Mouse (Mus musculus) heart, embryonic 11.5 days (tissue): ENCODE measurements around the gene Ice2. TPM values are rescaled to one million over a fixed set of nuclear protein-coding genes. Genes with fewer than 3 reads are reported as not detected.

Experiments used
- ATAC-seq: fragments of 200-750 bp; cut with Nextera tagmentation; replicated peaks from 2 replicates; pipeline ENCODE4 v1.8.0; 2017; ENCODE audit warnings: moderate library complexity; ENCODE audit not compliant: insufficient number of reproducible peaks, low FRiP score, low TSS enrichment
- H3K27ac ChIP-seq: fragments of 300-500 bp; sonication (generic); 2 replicates; pipeline ENCODE4 v1.5.1; 2014; ENCODE audit warnings: mild to moderate bottlenecking, low read depth, low read length
- H3K27me3 ChIP-seq: fragments of 300-500 bp; sonication (generic); 2 replicates; pipeline ENCODE4 v1.6.1; 2014; ENCODE audit warnings: mild to moderate bottlenecking, low read length, mixed read lengths; ENCODE audit not compliant: control insufficient read depth, insufficient read depth
- H3K36me3 ChIP-seq: fragments of 300-500 bp; sonication (generic); 2 replicates; pipeline ENCODE4 v1.6.1; 2014; ENCODE audit warnings: mild to moderate bottlenecking, low read length, moderate library complexity, mixed read lengths; ENCODE audit not compliant: control insufficient read depth, insufficient read depth
- H3K4me1 ChIP-seq: fragments of 300-500 bp; sonication (generic); 2 replicates; pipeline ENCODE4 v1.6.1; 2014; ENCODE audit warnings: low read length; ENCODE audit not compliant: control insufficient read depth, insufficient read depth
- H3K4me2 ChIP-seq: fragments of 300-500 bp; sonication (generic); 2 replicates; pipeline ENCODE4 v1.6.1; 2014; ENCODE audit warnings: mild to moderate bottlenecking, moderate library complexity
- H3K4me3 ChIP-seq: fragments of 300-500 bp; sonication (generic); 2 replicates; pipeline ENCODE4 v1.5.1; 2014; ENCODE audit warnings: low read depth, low read length
- H3K9ac ChIP-seq: fragments of 300-500 bp; sonication (generic); 2 replicates; pipeline ENCODE4 v1.6.1; 2014; ENCODE audit warnings: mild to moderate bottlenecking, low read depth, low read length, moderate library complexity
- H3K9me3 ChIP-seq: fragments of 300-500 bp; sonication (generic); replicated peaks from 2 replicates; pipeline ENCODE4 v1.6.1; 2016; ENCODE audit warnings: low read length; ENCODE audit not compliant: control insufficient read depth
- WGBS: fragments of 180-500 bp; shearing (Covaris S2); extraction: QIAGEN DNeasy Blood & Tissue Kit; methylation state at CpG from one replicate; pipeline ENCODE4 v1.1.7; 2014; ENCODE audit not compliant: insufficient replicate concordance; 5-methylcytosine and 5-hydroxymethylcytosine counted together
- polyA plus RNA-seq: library from polyadenylated mRNA; unstranded; fragments of >200 nt; fragmentation: Nextera tagmentation; extraction: Ambion mirVana; gene quantifications from 2 replicates; pipeline ENCODE4 v1.2.1, GENCODE M21; 2014

Ice2 gene
- polyA plus RNA-seq, 1 experiment from 2014 or later, result 15.6 TPM

DNA sequence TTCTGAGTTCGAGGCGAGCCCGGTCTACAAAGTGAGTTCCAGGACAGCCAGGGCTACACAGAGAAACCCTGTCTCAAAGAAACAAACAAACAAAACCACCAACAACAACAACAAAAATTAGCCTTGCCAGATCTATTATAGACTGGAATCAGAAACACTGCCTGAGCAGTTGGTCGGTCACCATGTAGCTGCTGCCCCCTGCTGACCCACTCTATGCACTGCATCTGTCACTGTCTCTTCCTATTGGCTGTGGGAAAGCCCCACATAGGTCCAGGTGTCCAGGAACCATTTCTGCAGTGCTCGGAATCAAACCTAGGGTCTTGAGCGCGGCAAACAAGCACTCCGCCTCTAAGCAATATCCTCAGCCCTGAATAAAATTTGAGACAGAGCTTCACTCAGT lies 29.6 kb upstream of the Ice2 start:
- 70% methylated on average over 8 of the region's 8 CpGs for WGBS
- no peak overlapping the region for H3K9ac ChIP-seq

DNA sequence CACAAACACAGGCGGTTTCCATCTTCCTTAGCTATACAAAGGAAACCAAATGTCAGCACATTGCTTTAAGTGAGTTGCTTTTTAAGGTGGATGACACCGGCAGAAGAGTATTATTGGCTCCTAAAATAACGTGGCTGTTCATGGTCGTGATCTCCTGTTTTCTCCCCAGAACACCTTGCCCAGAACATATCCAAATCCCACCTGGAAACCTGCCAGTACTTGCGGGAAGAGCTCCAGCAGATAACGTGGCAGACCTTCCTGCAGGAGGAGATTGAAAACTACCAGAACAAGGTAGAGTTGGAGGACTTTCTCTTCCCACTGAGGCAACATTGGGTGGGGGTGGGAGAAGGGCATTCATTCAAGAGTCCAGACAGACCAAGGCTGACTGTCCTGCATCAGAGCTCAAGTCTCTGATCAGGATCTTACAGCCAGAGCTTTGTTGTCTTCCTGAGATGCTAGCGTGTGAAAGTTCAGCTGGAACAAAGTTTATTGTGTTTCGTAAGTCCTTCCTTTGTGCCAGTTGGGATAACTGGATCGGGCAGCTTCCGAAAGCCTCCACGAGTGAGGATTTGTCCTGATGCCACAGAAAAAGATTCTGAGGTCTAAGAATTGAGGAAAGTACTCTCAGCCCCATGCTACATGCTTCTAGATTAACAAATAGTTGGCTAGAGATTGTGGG lies 26.5 kb upstream of the Ice2 start:
- H3K36me3 ChIP-seq, result no peaks in the 10 kb centered on the region
- no peak overlapping the region for H3K4me3 ChIP-seq
- H3K9me3 ChIP-seq, result no peaks in the 10 kb centered on the region
- H3K27me3 ChIP-seq, result no peaks in the 10 kb centered on the region
- H3K4me2 ChIP-seq, result no peak overlapping the region
- no peaks in the 10 kb centered on the region for H3K4me1 ChIP-seq
- WGBS, result 69% methylated on average over 11 of the region's 11 CpGs
- H3K27ac ChIP-seq, result no peak overlapping the region
- ATAC-seq, result no peak
- no peak overlapping the region for H3K9ac ChIP-seq

More for the DNA sequence above, 29.6 kb upstream of the Ice2 start:
- no peaks in the 10 kb centered on the region for H3K4me1 ChIP-seq
- no peaks in the 10 kb centered on the region for H3K27me3 ChIP-seq
- H3K4me3 ChIP-seq, result no peak overlapping the region
- no peaks in the 10 kb centered on the region for H3K36me3 ChIP-seq
- H3K9me3 ChIP-seq, result no peaks in the 10 kb centered on the region
- no peak for ATAC-seq
- H3K27ac ChIP-seq, result no peak overlapping the region
- H3K4me2 ChIP-seq, result no peak overlapping the region

DNA sequence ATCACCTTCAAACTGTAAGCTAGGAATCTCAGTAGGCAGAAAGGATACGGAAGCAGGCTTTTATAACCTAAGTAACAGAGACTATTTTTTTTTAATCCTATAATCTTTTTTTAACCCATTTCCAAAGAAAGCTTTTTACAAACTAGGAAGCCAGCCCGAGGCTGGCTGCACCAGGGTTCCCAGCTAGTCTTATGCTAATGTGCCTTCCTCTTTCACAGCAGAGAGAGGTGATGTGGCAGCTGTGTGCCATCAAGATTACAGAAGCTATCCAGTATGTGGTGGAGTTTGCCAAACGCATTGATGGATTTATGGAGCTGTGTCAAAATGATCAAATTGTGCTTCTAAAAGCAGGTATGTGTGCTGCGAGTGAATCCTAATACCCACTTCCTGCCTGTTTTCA lies 24.8 kb upstream of the Ice2 start:
- no peak overlapping the region for H3K9ac ChIP-seq
- no peaks in the 10 kb centered on the region for H3K9me3 ChIP-seq
- H3K27ac ChIP-seq, result no peak overlapping the region
- no peak overlapping the region for H3K4me3 ChIP-seq
- no peak for ATAC-seq
- H3K36me3 ChIP-seq, result no peaks in the 10 kb centered on the region
- WGBS, result 49% methylated on average over 4 of the region's 4 CpGs
- no peaks in the 10 kb centered on the region for H3K27me3 ChIP-seq
- no peaks in the 10 kb centered on the region for H3K4me1 ChIP-seq
- no peak overlapping the region for H3K4me2 ChIP-seq

DNA sequence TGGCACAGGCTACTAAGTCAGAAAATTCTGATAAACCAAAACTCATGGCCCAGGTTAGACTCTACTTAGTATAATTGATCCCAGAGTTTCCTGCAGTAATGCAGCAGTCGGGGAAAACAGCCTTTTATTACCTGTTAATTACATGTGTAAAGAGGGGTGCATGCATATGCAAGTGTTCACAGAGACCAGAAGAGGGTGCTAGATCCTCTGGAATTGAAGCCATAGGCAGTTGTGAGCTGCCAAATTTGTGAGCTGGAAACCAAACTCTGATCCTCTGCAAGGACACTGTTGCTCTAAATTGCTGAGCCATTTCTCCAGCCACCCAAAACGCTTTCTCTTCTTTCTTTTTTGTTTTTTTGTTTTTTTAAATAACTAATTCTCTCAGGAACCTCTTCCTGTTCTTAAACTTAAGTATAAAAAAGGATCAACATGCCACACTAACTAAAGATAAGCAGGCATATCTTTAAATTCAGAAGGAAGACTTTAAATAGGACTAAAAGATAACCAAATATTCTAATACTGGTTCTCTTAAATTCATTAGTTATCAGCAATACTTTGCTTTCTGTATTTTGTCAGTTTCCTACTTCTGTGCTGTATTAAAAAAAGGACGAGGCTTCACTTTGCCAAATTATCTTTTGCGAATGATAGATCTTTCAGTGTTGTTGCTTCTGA lies 20.6 kb upstream of the Ice2 start:
- Histone ChIP-seq H3K4me3 (no peak overlapping the region), H3K4me1 (no peaks in the 10 kb centered on the region), H3K27me3 (no peaks in the 10 kb centered on the region), H3K9me3 (no peaks in the 10 kb centered on the region), H3K9ac (no peak overlapping the region), H3K4me2 (no peak overlapping the region), H3K36me3 (no peaks in the 10 kb centered on the region), H3K27ac (no peak overlapping the region)
- no peak for ATAC-seq
- 78% methylated on average over 4 of the region's 4 CpGs for WGBS

- no peak for ATAC-seq
- Histone ChIP-seq H3K9me3 (no peaks in the 10 kb centered on the region), H3K4me2 (no peak overlapping the region), H3K27ac (no peak overlapping the region), H3K36me3 (no peaks in the 10 kb centered on the region), H3K4me3 (no peak overlapping the region), H3K9ac (no peak overlapping the region), H3K4me1 (no peaks in the 10 kb centered on the region), H3K27me3 (no peaks in the 10 kb centered on the region)
- WGBS, result 84% methylated on average over 3 of the region's 3 CpGs
These were observed 20.1 kb upstream of the Ice2 start for GRCm38 (mm10) chr9:69377654-69378045.

DNA sequence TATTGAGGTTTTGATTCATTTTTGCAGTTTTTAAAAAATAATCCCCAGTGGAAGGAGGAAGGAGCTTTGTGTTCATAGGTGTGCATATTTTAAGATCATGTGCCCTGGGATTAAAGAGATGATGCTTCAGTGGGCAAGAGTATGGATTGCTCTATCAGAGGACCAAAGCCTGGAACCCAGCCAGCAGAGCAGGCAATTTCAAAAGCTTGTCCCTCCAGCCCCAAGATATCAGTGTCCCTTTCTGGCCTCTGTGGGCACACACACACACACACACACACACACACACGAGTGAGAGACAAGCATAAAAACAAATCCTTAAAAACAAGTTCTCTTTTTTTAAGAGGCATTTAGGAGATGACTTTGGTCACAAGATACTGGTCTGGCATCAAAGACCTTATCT lies 17.2 kb upstream of the Ice2 start:
- Histone ChIP-seq H3K36me3 (no peaks in the 10 kb centered on the region), H3K4me1 (no peaks in the 10 kb centered on the region), H3K9ac (no peak overlapping the region), H3K4me2 (no peak overlapping the region), H3K27me3 (no peaks in the 10 kb centered on the region), H3K27ac (no peak overlapping the region), H3K4me3 (no peak overlapping the region), H3K9me3 (no peaks in the 10 kb centered on the region)
- no peak for ATAC-seq
- WGBS, result 32% methylated on average over 1 of the region's 1 CpGs

- H3K4me3 ChIP-seq, result no peak overlapping the region
- 64% methylated on average over 7 of the region's 7 CpGs for WGBS
These were observed 16.0 kb upstream of the Ice2 start for GRCm38 (mm10) chr9:69381741-69382140.

DNA sequence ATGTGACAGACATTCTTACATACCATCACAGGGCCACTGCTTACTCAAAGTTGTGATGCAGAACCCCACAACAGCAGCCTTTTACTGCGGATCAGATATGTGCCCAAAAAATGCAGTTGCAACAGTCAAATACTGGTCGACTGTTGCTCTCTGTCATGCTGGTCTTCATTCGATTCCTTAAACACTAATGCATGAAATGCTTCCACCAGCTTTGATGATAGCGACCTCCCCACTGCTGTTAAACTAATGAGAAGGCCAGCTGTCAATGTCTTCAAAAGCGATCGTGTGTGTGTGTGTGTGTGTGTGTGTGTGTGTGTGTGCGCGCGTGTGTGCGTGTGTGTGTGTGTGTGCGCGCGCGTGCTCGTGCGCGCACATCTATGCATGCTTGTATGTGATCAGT lies 13.2 kb upstream of the Ice2 start:
- no peak for ATAC-seq
- no peaks in the 10 kb centered on the region for H3K36me3 ChIP-seq
- WGBS, result 86% methylated on average over 17 of the region's 17 CpGs

More at GRCm38 (mm10) chr9:69381741-69382140, 16.0 kb upstream of the Ice2 start:
- H3K27ac ChIP-seq, result no peak overlapping the region
- no peak overlapping the region for H3K4me2 ChIP-seq
- H3K4me1 ChIP-seq, result no peaks in the 10 kb centered on the region
- H3K36me3 ChIP-seq, result no peaks in the 10 kb centered on the region
- no peaks in the 10 kb centered on the region for H3K27me3 ChIP-seq
- no peak overlapping the region for H3K9ac ChIP-seq
- no peaks in the 10 kb centered on the region for H3K9me3 ChIP-seq
- ATAC-seq, result no peak

DNA sequence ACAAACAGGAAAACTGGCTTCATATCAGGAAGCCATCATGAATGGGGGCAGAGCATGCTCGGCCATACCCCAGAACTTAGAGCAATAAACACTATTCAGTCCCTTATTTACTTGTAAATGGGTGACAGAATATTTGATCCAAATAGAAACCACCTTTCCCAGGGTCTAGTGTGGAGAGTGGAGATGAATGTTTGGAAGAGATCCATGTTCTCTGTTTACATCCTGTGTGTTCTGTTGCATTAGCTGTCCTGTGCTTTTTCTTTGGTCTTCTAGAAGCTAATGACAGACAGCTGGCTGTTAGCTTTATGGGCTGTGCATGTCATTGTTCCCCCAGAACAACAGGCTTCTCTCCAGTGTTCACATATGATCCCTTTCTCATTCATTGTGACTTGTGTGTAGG lies 12.8 kb upstream of the Ice2 start:
- Histone ChIP-seq H3K36me3 (no peaks in the 10 kb centered on the region), H3K9me3 (no peaks in the 10 kb centered on the region), H3K4me2 (no peak overlapping the region), H3K27me3 (no peaks in the 10 kb centered on the region), H3K27ac (no peak overlapping the region), H3K9ac (no peak overlapping the region), H3K4me3 (no peak overlapping the region), H3K4me1 (no peaks in the 10 kb centered on the region)
- ATAC-seq, result no peak
- 62% methylated on average over 1 of the region's 1 CpGs for WGBS

More for the DNA sequence above, 13.2 kb upstream of the Ice2 start:
- Histone ChIP-seq H3K27ac (no peak overlapping the region), H3K4me3 (no peak overlapping the region), H3K27me3 (no peaks in the 10 kb centered on the region), H3K4me1 (no peaks in the 10 kb centered on the region), H3K4me2 (no peak overlapping the region), H3K9me3 (no peaks in the 10 kb centered on the region), H3K9ac (no peak overlapping the region)
